Mouse (Mus musculus) frontal cortex, adult (tissue): ENCODE results near the gene Cd300lg.

Experiments used
- ATAC-seq: cut with Nextera tagmentation; 2 replicates; pipeline ENCODE4 v1.9.2; 2017; ENCODE audit warnings: mild to moderate bottlenecking, moderate library complexity, mixed read lengths; ENCODE audit not compliant: low TSS enrichment

Gene Cd300lg

GRCm38 (mm10) chr11:102041350-102041949 lies at the start of gene Cd300lg:
TSS of gene Cd300lg (plus strand) at chr11:102041509.
- no peak for ATAC-seq

- no peak for ATAC-seq
These were observed 49.5 kb upstream of the Cd300lg start for GRCm38 (mm10) chr11:101991813-101992212.

- peak; percentile 82 for ATAC-seq
These were observed 48.9 kb upstream of the Cd300lg start for GRCm38 (mm10) chr11:101992411-101992810.

GRCm38 (mm10) chr11:101994100-101994499 lies 47.2 kb upstream of the Cd300lg start:
- no peak for ATAC-seq

- no peak for ATAC-seq
These were observed 45.4 kb upstream of the Cd300lg start for GRCm38 (mm10) chr11:101995938-101996337.

- no peak for ATAC-seq
These were observed 43.1 kb upstream of the Cd300lg start for GRCm38 (mm10) chr11:101998258-101998657.

GRCm38 (mm10) chr11:101999466-101999865 lies 41.8 kb upstream of the Cd300lg start:
- ATAC-seq: no peak

GRCm38 (mm10) chr11:102004251-102004650 lies 37.1 kb upstream of the Cd300lg start:
- ATAC-seq: no peak

- no peak for ATAC-seq
These were observed 35.0 kb upstream of the Cd300lg start for GRCm38 (mm10) chr11:102006271-102006670.

GRCm38 (mm10) chr11:102006688-102007087 lies 34.6 kb upstream of the Cd300lg start:
- ATAC-seq: no peak

GRCm38 (mm10) chr11:102008372-102008771 lies 32.9 kb upstream of the Cd300lg start:
- no peak for ATAC-seq

GRCm38 (mm10) chr11:102008954-102009637 lies 32.2 kb upstream of the Cd300lg start:
- ATAC-seq: no peak

GRCm38 (mm10) chr11:102010140-102010539 lies 31.2 kb upstream of the Cd300lg start:
- ATAC-seq: peak; percentile 72; the same call in 1 of the 2 replicates

GRCm38 (mm10) chr11:102011510-102011909 lies 29.8 kb upstream of the Cd300lg start:
- ATAC-seq: no peak

GRCm38 (mm10) chr11:102013201-102013600 lies 28.1 kb upstream of the Cd300lg start:
- no peak for ATAC-seq

- no peak for ATAC-seq
These were observed 25.8 kb upstream of the Cd300lg start for GRCm38 (mm10) chr11:102015472-102015871.

GRCm38 (mm10) chr11:102016136-102016535 lies 25.2 kb upstream of the Cd300lg start:
- no peak; the same call in 1 of the 2 replicates for ATAC-seq

- ATAC-seq: no peak
These were observed 21.6 kb upstream of the Cd300lg start for GRCm38 (mm10) chr11:102019736-102020135.

GRCm38 (mm10) chr11:102021196-102021595 lies 20.1 kb upstream of the Cd300lg start:
- ATAC-seq: no peak

GRCm38 (mm10) chr11:102023406-102023805 lies 17.9 kb upstream of the Cd300lg start:
- peak; percentile 72 for ATAC-seq

GRCm38 (mm10) chr11:102024084-102024758 lies 17.1 kb upstream of the Cd300lg start:
- ATAC-seq: no peak

GRCm38 (mm10) chr11:102024875-102025274 lies 16.4 kb upstream of the Cd300lg start:
- ATAC-seq: no peak

GRCm38 (mm10) chr11:102025354-102025753 lies 16.0 kb upstream of the Cd300lg start:
- no peak for ATAC-seq
